Mouse (Mus musculus) testis, adult 10 weeks (tissue): ENCODE measurements around the gene Gm7579. TPM values are rescaled to one million over a fixed set of nuclear protein-coding genes. Genes with fewer than 3 reads are reported as not detected.

ENCODE experiments used
- polyA plus RNA-seq: library from polyadenylated mRNA; stranded (reverse); fragments of 350-450 nt; fragmentation: Illumina TruSeq; extraction: RNeasy Lipid Tissue Mini Kit (QIAGEN cat#74804); gene quantifications from one replicate; pipeline ENCODE4 v1.2.3, GENCODE M21; 2014; ENCODE audit warnings: low read depth, low replicate concordance

The Gm7579 gene
- not detected for polyA plus RNA-seq

GRCm38 (mm10) chr7:142211559-142211958 is at the start of gene Gm7579:
Gm7579 (plus strand) TSS chr7:142211859.

GRCm38 (mm10) chr7:142165639-142166038 is 46.0 kb upstream of the Gm7579 start, which contains the start of gene Gm4553:
Gm4553 (minus strand) TSS chr7:142165739.

GRCm38 (mm10) chr7:142175905-142176304 is 35.8 kb upstream of the Gm7579 start, which contains the start of gene Krtap5-2:
Krtap5-2 (minus strand) TSS chr7:142176005.

GRCm38 (mm10) chr7:142190289-142190688 is 21.4 kb upstream of the Gm7579 start, which contains the start of gene Gm10153:
Gm10153 (minus strand) TSS chr7:142190389.

GRCm38 (mm10) chr7:142201064-142201463 is 10.6 kb upstream of the Gm7579 start, which contains the start of gene Krtap5-3:
Krtap5-3 (plus strand) TSS chr7:142201364.

GRCm38 (mm10) chr7:142229871-142230270 is 18.2 kb downstream of the Gm7579 start, which contains the start of gene Krtap5-5:
Krtap5-5 (minus strand) TSS chr7:142229971.

GRCm38 (mm10) chr7:142240978-142241377 is 29.3 kb downstream of the Gm7579 start, which contains the start of gene Gm40460:
Gm40460 (minus strand) TSS chr7:142241078.

GRCm38 (mm10) chr7:142258254-142258653 is 46.6 kb downstream of the Gm7579 start, which contains the start of gene Gm2431:
Gm2431 (minus strand) TSS chr7:142258354.

Other genes with a start within 250 kb of the Gm7579 start
- gene Mob2, start 150.8 kb upstream of the Gm7579 start, polyA plus RNA-seq, result 5.6 TPM
- 0.04 TPM for gene Dusp8, start 116.0 kb upstream of the Gm7579 start, polyA plus RNA-seq
- gene Gm45618, start 91.1 kb upstream of the Gm7579 start, polyA plus RNA-seq, result not detected
- gene Gm39115, start 75.8 kb upstream of the Gm7579 start, polyA plus RNA-seq, result not detected
- not detected for gene Gm45337, start 67.3 kb upstream of the Gm7579 start, polyA plus RNA-seq
- not detected for gene Gm29735, start 54.7 kb upstream of the Gm7579 start, polyA plus RNA-seq
- not detected for gene Gm4553, start 46.1 kb upstream of the Gm7579 start, polyA plus RNA-seq
- not detected for gene Krtap5-2, start 35.9 kb upstream of the Gm7579 start, polyA plus RNA-seq
- not detected for gene Gm10153, start 21.5 kb upstream of the Gm7579 start, polyA plus RNA-seq
- gene Krtap5-3, start 10.5 kb upstream of the Gm7579 start, polyA plus RNA-seq, result not detected
- gene Krtap5-5, start 18.1 kb downstream of the Gm7579 start, polyA plus RNA-seq, result not detected
- not detected for gene Gm40460, start 29.2 kb downstream of the Gm7579 start, polyA plus RNA-seq
- not detected for gene Gm2431, start 46.5 kb downstream of the Gm7579 start, polyA plus RNA-seq
- not detected for gene Gm4559, start 62.5 kb downstream of the Gm7579 start, polyA plus RNA-seq
- not detected for gene Krtap5-1, start 85.3 kb downstream of the Gm7579 start, polyA plus RNA-seq
- gene Krtap5-4, start 91.7 kb downstream of the Gm7579 start, polyA plus RNA-seq, result not detected
- not detected for gene Ifitm10, start 161.9 kb downstream of the Gm7579 start, polyA plus RNA-seq
- not detected for gene Gm49369, start 170.8 kb downstream of the Gm7579 start, polyA plus RNA-seq
- gene Ctsd, start 176.2 kb downstream of the Gm7579 start, polyA plus RNA-seq, result 11.5 TPM
- not detected for gene Syt8, start 223.0 kb downstream of the Gm7579 start, polyA plus RNA-seq
- gene Tnni2, start 229.9 kb downstream of the Gm7579 start, polyA plus RNA-seq, result not detected
- 0.60 TPM for gene Lsp1, start 248.9 kb downstream of the Gm7579 start, polyA plus RNA-seq